Mouse (Mus musculus): ENCODE data around the gene Pfdn5. TPM values are rescaled to one million over a fixed set of nuclear protein-coding genes. Genes with fewer than 3 reads are reported as not detected.
A peak's percentile ranks its signal among the peaks of the same experiment; 100 is the strongest.

Pfdn5 gene
- polyA plus RNA-seq, 1 experiment: 47.8 TPM

DNA sequence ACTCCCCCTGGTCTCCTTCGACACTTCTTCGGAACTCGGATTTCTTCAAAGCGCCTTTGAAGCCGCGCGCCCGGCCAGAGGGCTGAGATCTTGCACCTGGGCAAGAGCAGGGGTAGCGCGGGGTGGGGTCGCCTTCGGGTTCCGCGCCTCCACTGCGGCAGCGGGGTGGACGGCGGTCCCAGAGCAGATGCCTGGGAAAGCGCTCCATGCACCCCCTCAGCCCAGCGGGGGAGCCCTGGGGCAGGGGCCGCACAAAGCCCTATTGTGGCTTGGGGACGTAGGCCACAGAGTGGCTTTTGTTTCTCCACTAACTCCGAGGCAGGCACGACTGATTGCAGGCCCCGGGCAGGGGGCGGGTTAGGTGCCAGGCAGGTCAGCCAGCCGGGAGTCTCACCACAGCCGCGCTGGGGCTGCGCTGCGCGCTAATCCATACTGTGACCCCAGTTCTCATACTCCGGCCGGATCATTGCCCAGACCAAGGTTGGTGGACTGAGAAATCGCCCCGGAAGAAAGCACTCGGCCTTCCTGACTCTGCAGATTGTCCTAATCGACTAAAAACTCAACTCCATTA, 30.0 kb downstream of the Pfdn5 start:
- TF ChIP-seq POLR2A (IDR thresholded peaks at IDR 0.05; ENCODE audit: low read depth, low read length): no peak
- no peaks in the 10 kb centered on the region for H3K36me3 ChIP-seq (ENCODE audit: control insufficient read depth, insufficient read depth, low read length)
- peaks cover 9% of the 10 kb centered on the region; the same call in 1 of the 2 replicates for H3K4me1 ChIP-seq (ENCODE audit: control insufficient read depth, insufficient read depth, insufficient read length, low read length)
- H3K4me3 ChIP-seq (ENCODE audit: low read depth, low read length): peak overlapping the region; percentile 55
- WGBS: 17% methylated on average over 38 of the region's 38 CpGs
- no peak overlapping the region for H3K27ac ChIP-seq (ENCODE audit: insufficient read depth, low read depth, low read length)
- peaks cover 34% of the 10 kb centered on the region for H3K27me3 ChIP-seq (ENCODE audit: control insufficient read depth, insufficient read depth, low read length)

DNA sequence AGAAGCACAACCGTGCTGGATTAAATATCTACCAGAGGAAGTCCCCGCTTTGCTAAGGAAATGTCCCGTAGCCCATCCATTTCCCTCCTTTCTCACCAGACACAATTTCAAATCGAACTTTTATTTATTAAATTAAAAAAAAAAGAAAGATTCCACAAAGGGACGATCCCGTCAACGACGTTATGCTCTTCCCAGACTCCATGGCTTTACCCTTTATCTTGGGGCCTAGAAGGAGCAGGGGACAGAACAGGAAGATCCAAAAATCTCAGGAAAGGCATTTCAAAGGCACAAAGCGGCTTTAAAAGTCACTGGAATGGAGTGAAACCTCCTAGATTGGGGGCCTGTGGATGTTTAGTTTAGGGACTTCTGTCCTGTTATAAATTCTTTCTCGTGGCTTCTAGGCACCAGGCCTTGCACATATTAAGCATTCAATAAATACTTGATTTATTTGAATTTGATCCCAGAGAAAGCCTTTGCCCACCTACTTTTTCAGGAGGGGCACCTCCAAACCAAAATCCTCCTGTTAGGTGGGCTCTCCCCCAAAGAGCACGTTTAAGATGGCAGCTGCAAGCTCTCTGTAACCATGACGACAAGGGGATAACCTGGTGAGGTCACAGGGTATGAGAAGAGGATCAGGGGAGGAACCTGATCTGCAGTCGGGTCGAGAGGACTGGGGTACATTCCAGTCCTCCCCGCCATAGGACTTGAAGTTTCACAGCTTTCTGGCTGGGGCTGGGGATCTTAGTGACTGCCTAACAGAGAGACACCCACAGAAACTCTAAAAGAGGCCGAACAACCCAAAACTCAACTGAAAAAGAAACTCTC, 30.8 kb downstream of the Pfdn5 start:
- H3K36me3 ChIP-seq (ENCODE audit: control insufficient read depth, insufficient read depth, low read length): no peaks in the 10 kb centered on the region
- H3K27me3 ChIP-seq (ENCODE audit: control insufficient read depth, insufficient read depth, low read length): peaks cover 34% of the 10 kb centered on the region
- H3K4me3 ChIP-seq (ENCODE audit: low read depth, low read length): no peak overlapping the region
- TF ChIP-seq CTCF (IDR thresholded peaks at IDR 0.05; ENCODE audit: extremely low read depth, insufficient read length, insufficient replicate concordance, low read depth, low read length) (no peak), POLR2A (IDR thresholded peaks at IDR 0.05; ENCODE audit: low read depth, low read length) (no peak)
- H3K4me1 ChIP-seq (ENCODE audit: control insufficient read depth, insufficient read depth, insufficient read length, low read length): peaks cover 9% of the 10 kb centered on the region; the same call in 1 of the 2 replicates
- no peak overlapping the region for H3K27ac ChIP-seq (ENCODE audit: insufficient read depth, low read depth, low read length)
- WGBS: 75% methylated on average over 16 of the region's 16 CpGs

DNA sequence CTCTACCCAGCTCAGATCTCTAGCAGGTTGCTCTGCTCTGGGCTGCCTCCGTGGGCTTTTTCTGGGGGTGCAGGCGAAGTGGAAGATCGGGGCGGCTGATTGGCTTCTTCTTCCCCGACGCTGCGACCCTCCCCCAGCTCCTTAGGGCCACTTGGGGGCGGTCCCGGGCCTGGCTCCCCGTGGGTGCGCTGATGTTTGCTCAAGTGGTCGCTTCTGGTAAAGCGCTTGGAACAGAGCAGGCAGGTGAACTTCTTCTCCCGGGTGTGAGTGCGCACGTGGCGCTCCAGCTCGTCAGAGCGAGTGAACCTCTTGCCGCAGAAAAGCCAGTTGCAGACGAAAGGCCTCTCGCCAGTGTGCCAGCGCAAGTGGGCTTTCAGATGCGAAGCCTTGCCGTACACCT, 32.2 kb downstream of the Pfdn5 start:
- Histone ChIP-seq H3K27ac (ENCODE audit: insufficient read depth, low read depth, low read length) (no peak overlapping the region), H3K36me3 (ENCODE audit: control insufficient read depth, insufficient read depth, low read length) (no peaks in the 10 kb centered on the region), H3K4me1 (ENCODE audit: control insufficient read depth, insufficient read depth, insufficient read length, low read length) (peaks cover 9% of the 10 kb centered on the region; the same call in 1 of the 2 replicates), H3K27me3 (ENCODE audit: control insufficient read depth, insufficient read depth, low read length) (peaks cover 44% of the 10 kb centered on the region), H3K4me3 (ENCODE audit: low read depth, low read length) (no peak overlapping the region)
- TF ChIP-seq CTCF (IDR thresholded peaks at IDR 0.05; ENCODE audit: extremely low read depth, insufficient read length, insufficient replicate concordance, low read depth, low read length) (no peak), POLR2A (IDR thresholded peaks at IDR 0.05; ENCODE audit: low read depth, low read length) (no peak)
- WGBS: 8% methylated on average over 25 of the region's 25 CpGs

DNA sequence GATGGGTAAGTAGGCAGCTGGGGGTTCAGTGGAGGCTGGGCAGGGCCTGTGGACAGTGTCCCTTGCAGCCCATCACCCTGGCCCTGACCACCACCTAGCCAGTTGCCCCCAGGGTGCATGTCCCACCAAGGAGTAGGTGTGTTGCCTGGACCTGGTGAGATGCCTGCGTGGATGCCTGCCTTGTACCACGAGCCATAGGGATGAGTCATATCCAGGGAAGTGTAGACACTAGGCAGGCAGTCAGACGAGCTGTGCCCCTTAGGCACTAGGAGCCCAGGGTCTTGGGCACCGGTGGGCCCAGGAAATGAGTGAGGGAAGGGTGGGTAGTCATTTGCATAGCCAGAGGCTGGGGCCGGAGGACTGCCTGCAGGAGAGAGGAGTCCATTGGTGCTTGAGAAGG, 32.9 kb downstream of the Pfdn5 start:
- H3K27me3 ChIP-seq (ENCODE audit: control insufficient read depth, insufficient read depth, low read length): peaks cover 42% of the 10 kb centered on the region
- H3K4me1 ChIP-seq (ENCODE audit: control insufficient read depth, insufficient read depth, insufficient read length, low read length): peaks cover 9% of the 10 kb centered on the region; the same call in 1 of the 2 replicates
- no peak overlapping the region for H3K27ac ChIP-seq (ENCODE audit: insufficient read depth, low read depth, low read length)
- H3K36me3 ChIP-seq (ENCODE audit: control insufficient read depth, insufficient read depth, low read length): no peaks in the 10 kb centered on the region
- TF ChIP-seq POLR2A (IDR thresholded peaks at IDR 0.05; ENCODE audit: low read depth, low read length) (no peak), CTCF (IDR thresholded peaks at IDR 0.05; ENCODE audit: extremely low read depth, insufficient read length, insufficient replicate concordance, low read depth, low read length) (no peak)
- H3K4me3 ChIP-seq (ENCODE audit: low read depth, low read length): no peak overlapping the region
- 33% methylated on average over 5 of the region's 5 CpGs for WGBS

DNA sequence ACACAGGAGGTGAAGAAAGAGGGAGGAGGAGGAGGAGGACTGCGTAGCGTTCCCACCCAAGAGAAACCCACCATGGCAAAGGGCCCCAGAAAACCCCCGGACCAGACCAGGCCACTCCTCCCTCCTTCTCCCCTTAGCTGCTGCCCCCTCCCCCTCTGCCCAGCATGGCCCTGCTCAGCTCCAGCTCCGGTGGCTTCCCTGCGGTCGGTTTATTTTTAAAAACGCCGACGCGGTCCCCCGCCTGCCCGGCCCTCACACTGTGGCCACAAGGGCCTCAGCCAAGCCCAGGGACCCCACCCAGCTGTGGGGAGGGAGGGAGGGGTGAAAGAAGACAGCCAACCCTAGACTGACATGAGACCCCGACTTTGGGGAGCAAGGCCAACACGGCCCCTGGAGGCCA, 36.7 kb downstream of the Pfdn5 start:
- H3K27ac ChIP-seq (ENCODE audit: insufficient read depth, low read depth, low read length): no peak overlapping the region
- no peak for TF ChIP-seq CTCF (IDR thresholded peaks at IDR 0.05; ENCODE audit: extremely low read depth, insufficient read length, insufficient replicate concordance, low read depth, low read length)
- TF ChIP-seq POLR2A (IDR thresholded peaks at IDR 0.05; ENCODE audit: low read depth, low read length): no peak
- WGBS: 22% methylated on average over 14 of the region's 14 CpGs
- peaks cover 29% of the 10 kb centered on the region for H3K27me3 ChIP-seq (ENCODE audit: control insufficient read depth, insufficient read depth, low read length)
- H3K36me3 ChIP-seq (ENCODE audit: control insufficient read depth, insufficient read depth, low read length): no peaks in the 10 kb centered on the region
- no peaks in the 10 kb centered on the region for H3K4me1 ChIP-seq (ENCODE audit: control insufficient read depth, insufficient read depth, insufficient read length, low read length)
- H3K4me3 ChIP-seq (ENCODE audit: low read depth, low read length): no peak overlapping the region

DNA sequence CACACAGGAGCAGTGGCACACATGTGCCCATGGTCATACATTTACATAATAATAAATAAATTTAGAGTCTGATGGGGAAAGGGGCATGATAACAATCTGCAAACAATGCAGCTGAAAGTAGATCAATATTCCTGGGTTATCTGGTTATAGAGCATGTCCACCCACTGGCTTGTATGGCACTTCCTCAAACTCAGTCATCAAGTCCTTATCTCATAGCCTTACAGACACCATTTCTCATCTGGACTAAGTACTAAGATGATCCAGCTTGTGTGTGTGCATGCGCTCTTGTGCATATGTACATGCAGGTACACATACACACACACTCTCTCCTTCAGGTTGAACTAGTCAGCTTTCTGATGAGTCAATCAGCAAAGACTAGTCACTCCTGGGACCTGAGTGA, 38.8 kb downstream of the Pfdn5 start:
- TF ChIP-seq POLR2A (IDR thresholded peaks at IDR 0.05; ENCODE audit: low read depth, low read length): no peak
- no peak for TF ChIP-seq CTCF (IDR thresholded peaks at IDR 0.05; ENCODE audit: extremely low read depth, insufficient read length, insufficient replicate concordance, low read depth, low read length)
- Histone ChIP-seq H3K4me1 (ENCODE audit: control insufficient read depth, insufficient read depth, insufficient read length, low read length) (no peaks in the 10 kb centered on the region), H3K4me3 (ENCODE audit: low read depth, low read length) (no peak overlapping the region), H3K27ac (ENCODE audit: insufficient read depth, low read depth, low read length) (no peak overlapping the region), H3K27me3 (ENCODE audit: control insufficient read depth, insufficient read depth, low read length) (peaks cover 24% of the 10 kb centered on the region), H3K36me3 (ENCODE audit: control insufficient read depth, insufficient read depth, low read length) (no peaks in the 10 kb centered on the region)
- WGBS: 86% methylated on average over 1 of the region's 1 CpGs

DNA sequence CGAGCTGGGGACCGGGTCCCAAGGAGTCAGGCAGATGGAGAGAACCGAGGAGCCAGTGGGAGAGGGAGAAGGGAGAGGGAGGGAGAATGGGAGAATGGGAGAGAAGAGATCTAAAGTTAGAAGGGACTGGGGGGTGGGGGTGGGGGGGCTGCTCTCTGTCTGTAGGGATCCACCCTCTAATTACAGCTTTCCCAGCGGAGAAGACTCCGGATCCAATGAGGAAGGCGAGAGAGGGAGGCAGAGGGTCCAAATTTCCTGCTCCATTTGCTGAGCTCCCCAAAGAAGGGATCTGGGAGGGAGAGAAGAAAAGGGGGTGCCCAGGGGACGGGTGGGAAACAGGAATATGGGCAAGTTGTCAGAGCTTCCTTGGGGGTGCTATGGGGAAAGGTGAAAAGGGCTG, 40.3 kb downstream of the Pfdn5 start:
- H3K36me3 ChIP-seq (ENCODE audit: control insufficient read depth, insufficient read depth, low read length): no peaks in the 10 kb centered on the region
- no peaks in the 10 kb centered on the region for H3K4me1 ChIP-seq (ENCODE audit: control insufficient read depth, insufficient read depth, insufficient read length, low read length)
- H3K27ac ChIP-seq (ENCODE audit: insufficient read depth, low read depth, low read length): no peak overlapping the region
- 21% methylated on average over 7 of the region's 7 CpGs for WGBS
- peaks cover 33% of the 10 kb centered on the region for H3K27me3 ChIP-seq (ENCODE audit: control insufficient read depth, insufficient read depth, low read length)
- no peak overlapping the region for H3K4me3 ChIP-seq (ENCODE audit: low read depth, low read length)
- TF ChIP-seq POLR2A (IDR thresholded peaks at IDR 0.05; ENCODE audit: low read depth, low read length) (no peak), CTCF (IDR thresholded peaks at IDR 0.05; ENCODE audit: extremely low read depth, insufficient read length, insufficient replicate concordance, low read depth, low read length) (no peak)
